Mouse (Mus musculus) ES-E14 (cell line): ENCODE measurements at regions not wholly inside any gene's neighbourhood (a gene's known extent, or its start where the extent isn't known, plus 50 kb on each side); places are given as distances from the start of the nearest gene placed in this dataset.
"Not testable (repeated sequence)": the region's sequence is repeated elsewhere in the genome, so short reads cannot be mapped to it uniquely, and the experiment has no call there.

Experiments
- DNase-seq: peaks from one replicate; pipeline ENCODE4 v3.0.0-alpha.2; 2013; ENCODE audit warnings: low read depth, low spot score
- H3K27ac ChIP-seq: 2 replicates; pipeline ENCODE4 v1.5.1; 2012; ENCODE audit warnings: low read depth, mild to moderate bottlenecking, low read length, moderate library complexity, mixed read lengths; ENCODE audit not compliant: poor library complexity, insufficient read depth, severe bottlenecking
- H3K36me3 ChIP-seq: 2 replicates; pipeline ENCODE4 v1.6.1; 2012; ENCODE audit warnings: mild to moderate bottlenecking, low read length, moderate library complexity, mixed read lengths; ENCODE audit not compliant: control insufficient read depth, poor library complexity, insufficient read depth, severe bottlenecking
- H3K4me1 ChIP-seq, 2 experiments: fragments of 150-350 bp in 1 of 2; sonication (generic) in 1 of 2; 2 replicates each; pipeline ENCODE4 v1.6.1; 2012; ENCODE audit warnings: low read length in 2 of 2, mild to moderate bottlenecking in 1 of 2, mixed read lengths in 1 of 2; ENCODE audit not compliant: control insufficient read depth in 2 of 2, insufficient read depth in 2 of 2, poor library complexity in 1 of 2
- H3K4me3 ChIP-seq, 2 experiments: fragments of 150-350 bp in 1 of 2; sonication (generic) in 1 of 2; 2 replicates each; pipeline ENCODE4 v1.5.1; 2012; ENCODE audit warnings: low read length in 2 of 2, low read depth in 1 of 2, mild to moderate bottlenecking in 1 of 2, mixed read lengths in 1 of 2; ENCODE audit not compliant: insufficient read depth in 1 of 2, poor library complexity in 1 of 2, severe bottlenecking in 1 of 2
- H3K9ac ChIP-seq: 2 replicates; pipeline ENCODE4 v1.6.1; 2012; ENCODE audit warnings: low read depth, mild to moderate bottlenecking, low read length, mixed read lengths; ENCODE audit not compliant: poor library complexity, insufficient read depth, severe bottlenecking
- H3K9me3 ChIP-seq: fragments of 150-350 bp; sonication (generic); 2 replicates; pipeline ENCODE4 v1.6.1; 2012; ENCODE audit warnings: low read depth, mild to moderate bottlenecking, low read length; ENCODE audit not compliant: control insufficient read depth, insufficient read depth
- CHD2 ChIP-seq: IDR thresholded peaks from 2 replicates; pipeline ENCODE4 v1.6.1; 2014; ENCODE audit warnings: mild to moderate bottlenecking, low read depth, low read length, inconsistent platforms
- HCFC1 ChIP-seq: IDR thresholded peaks from 2 replicates; pipeline ENCODE4 v1.6.1; 2012; ENCODE audit warnings: low read length, inconsistent platforms, borderline replicate concordance; ENCODE audit not compliant: insufficient read depth
- MAFK ChIP-seq: IDR thresholded peaks from 2 replicates; pipeline ENCODE4 v1.6.1; 2014; ENCODE audit warnings: mild to moderate bottlenecking, low read depth, low read length, inconsistent platforms; ENCODE audit not compliant: insufficient read depth
- ZC3H11A ChIP-seq: IDR thresholded peaks from 2 replicates; pipeline ENCODE4 v1.6.1; 2012; ENCODE audit warnings: low read depth, mild to moderate bottlenecking, inconsistent platforms, low read length, borderline replicate concordance
- ZNF384 ChIP-seq: IDR thresholded peaks from 2 replicates; pipeline ENCODE4 v1.6.1; 2012; ENCODE audit warnings: low read depth, low read length, inconsistent platforms
- in situ Hi-C, 2 experiments: fragments of 600-800 bp; cut with MboI; formaldehyde crosslinking; loops; one replicate each; pipeline ENCODE4 v1.15.1; 2025; ENCODE audit warnings: low sequenced_read_pairs in 2 of 2, inconsistent platforms in 1 of 2; ENCODE audit not compliant: unreplicated experiment in 2 of 2

GRCm38 (mm10) chr15:16248595-16248994, 480.0 kb upstream of the Cdh9 start:
- TF ChIP-seq ZC3H11A (no peak), CHD2 (no peak), MAFK (no peak), HCFC1 (no peak), ZNF384 (no peak)
- in situ Hi-C loops: no loop called here
- no peak for DNase-seq
- Histone ChIP-seq H3K27ac (no peak overlapping the region), H3K9me3 (no peaks in the 10 kb centered on the region), H3K36me3 (no peaks in the 10 kb centered on the region), H3K4me3 (no peak overlapping the region), H3K9ac (no peak overlapping the region), H3K4me1 (no peaks in the 10 kb centered on the region)

DNA sequence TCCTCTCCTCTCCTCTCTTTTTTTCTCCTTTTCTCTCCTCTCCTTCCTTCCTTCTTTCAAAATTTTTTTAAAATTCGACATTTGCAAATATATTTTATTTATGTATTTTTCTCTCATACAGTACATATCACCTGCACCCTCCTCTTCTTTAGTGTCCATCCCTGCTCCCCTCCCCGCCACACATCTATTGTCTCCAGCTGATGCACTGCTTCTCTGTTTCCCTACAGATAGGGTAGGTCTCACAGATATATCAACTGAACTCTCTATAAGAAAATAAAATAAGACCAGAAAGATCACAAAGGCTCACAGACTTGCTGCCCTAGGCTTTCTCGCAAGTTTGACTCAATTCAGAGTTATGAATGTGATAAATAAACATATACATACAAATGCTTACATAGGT, 443.4 kb upstream of the Cdh9 start:
- no peak for TF ChIP-seq MAFK
- no peak for TF ChIP-seq ZNF384
- no peak for TF ChIP-seq ZC3H11A
- no peak for TF ChIP-seq CHD2
- TF ChIP-seq HCFC1: no peak
- Histone ChIP-seq H3K4me3 (no peak overlapping the region), H3K27ac (no peak overlapping the region), H3K4me1 (no peaks in the 10 kb centered on the region), H3K9ac (no peak overlapping the region), H3K36me3 (no peaks in the 10 kb centered on the region), H3K9me3 (no peaks in the 10 kb centered on the region)
- DNase-seq: no peak
- in situ Hi-C loops: no loop called here

DNA sequence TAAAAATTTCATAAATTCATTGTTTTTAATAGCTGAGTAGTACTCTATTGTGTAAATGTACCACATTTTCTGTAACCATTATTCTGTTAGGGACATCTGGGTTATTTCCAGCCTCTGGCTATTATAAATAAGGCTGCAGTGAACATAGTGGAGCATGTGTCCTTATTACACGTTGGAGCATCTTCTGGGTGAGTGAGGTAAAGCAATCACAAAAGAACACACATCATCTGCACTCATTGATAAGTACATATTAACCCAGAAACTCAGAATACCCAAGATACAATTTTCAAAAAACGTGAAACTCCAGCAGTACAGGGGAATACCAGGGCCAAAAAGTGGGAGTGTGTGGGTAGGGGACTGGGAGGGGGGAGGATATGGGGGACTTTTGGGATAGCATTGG, 434.0 kb upstream of the Cdh9 start:
- H3K36me3 ChIP-seq, in situ Hi-C loops, H3K9me3 ChIP-seq, H3K4me3 ChIP-seq, H3K9ac ChIP-seq, H3K27ac ChIP-seq, DNase-seq, H3K4me1 ChIP-seq: not testable (repeated sequence)

DNA sequence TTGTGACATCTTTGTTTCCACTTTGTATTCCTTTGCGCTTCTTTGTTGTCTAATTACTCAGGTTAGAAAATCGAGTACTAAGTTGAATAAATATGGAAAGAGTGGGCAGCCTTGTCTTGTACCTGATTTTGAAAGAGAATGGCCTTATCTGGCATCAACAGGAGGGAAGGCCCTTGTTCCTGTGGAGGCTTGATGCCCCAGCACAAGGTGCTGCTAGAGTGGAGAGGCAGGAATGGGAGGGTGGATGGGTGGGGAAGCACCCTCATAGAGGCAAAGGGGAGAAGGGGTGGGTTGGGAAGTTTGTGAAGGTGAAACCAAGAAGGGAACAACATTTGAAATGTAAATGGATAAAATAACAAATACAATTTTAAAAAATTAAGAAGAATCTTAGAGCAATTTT, 418.9 kb upstream of the Cdh9 start:
- H3K4me1 ChIP-seq: no peaks in the 10 kb centered on the region
- H3K36me3 ChIP-seq: no peaks in the 10 kb centered on the region
- TF ChIP-seq ZC3H11A (no peak), HCFC1 (no peak), ZNF384 (no peak), CHD2 (no peak), MAFK (no peak)
- no peaks in the 10 kb centered on the region for H3K9me3 ChIP-seq
- no peak for DNase-seq
- in situ Hi-C loops: no loop called here
- no peak overlapping the region for H3K27ac ChIP-seq
- no peak overlapping the region for H3K4me3 ChIP-seq
- H3K9ac ChIP-seq: no peak overlapping the region

DNA sequence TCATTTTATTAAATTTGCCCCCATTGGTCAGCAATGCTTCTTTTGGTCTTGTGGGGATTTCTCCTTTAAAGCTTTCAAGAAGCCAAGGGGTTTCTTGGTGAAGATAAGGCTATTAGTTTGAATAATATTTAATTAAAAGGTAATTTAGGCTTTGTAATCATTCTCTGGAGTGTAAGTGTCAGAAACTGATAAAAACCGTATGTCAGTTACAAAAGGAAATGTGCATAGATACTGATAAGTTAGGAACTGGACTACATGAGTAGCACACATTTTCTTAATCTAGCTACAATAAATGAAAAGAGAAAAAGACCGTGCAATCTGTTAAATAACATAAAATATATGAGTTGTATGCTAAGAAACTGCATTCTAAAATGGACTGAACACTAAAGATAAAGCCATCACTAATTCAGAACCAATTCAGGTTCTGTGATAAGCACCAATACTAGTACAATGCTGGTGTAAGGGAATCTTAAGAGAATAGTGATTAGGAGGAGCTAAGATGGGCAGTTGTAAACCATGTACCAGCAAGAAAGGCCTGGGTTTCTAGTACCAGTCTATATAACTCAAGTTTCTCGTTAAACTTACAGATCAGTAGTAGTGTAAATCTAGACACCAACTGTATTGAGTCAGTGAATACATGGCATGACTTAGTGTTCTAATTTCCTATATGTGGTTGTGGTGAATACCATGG, 416.5 kb upstream of the Cdh9 start:
- Histone ChIP-seq H3K27ac (no peak overlapping the region), H3K4me3 (no peak overlapping the region), H3K9ac (no peak overlapping the region), H3K36me3 (no peaks in the 10 kb centered on the region), H3K9me3 (no peaks in the 10 kb centered on the region), H3K4me1 (no peaks in the 10 kb centered on the region)
- no peak for DNase-seq
- no peak for TF ChIP-seq MAFK
- TF ChIP-seq ZNF384: no peak
- TF ChIP-seq CHD2: no peak
- TF ChIP-seq ZC3H11A: no peak
- TF ChIP-seq HCFC1: no peak
- in situ Hi-C loops: no loop called here
